21 mouse cellular contexts compared by ENCODE assay signal in genomic region chr11:86205031-86205430, GRCm38 (mm10). TPM values are rescaled to one million over a fixed set of nuclear protein-coding genes. Genes with fewer than 3 reads are reported as not detected.
DNase-seq lines count a peak whose midpoint lies in the region; ATAC-seq lines count a peak whose summit lies in the region.
"Had no signal": no experiment of that assay in that cellular context is flagged by ENCODE, and none has a peak within 500 bp of the region (broad histone marks: within the 10 kb centered on the region; RNA-seq: fewer than 3 reads in every experiment).

No protein-coding gene starts in this region.

- no peak for ATAC-seq in midbrain, embryonic 11.5 days (ENCODE audit: low FRiP score)
- ATAC-seq: activated CD4-positive, CD25-positive, alpha-beta regulatory T cell, adult 4 months; CD4-positive, CD25-positive, alpha-beta regulatory T cell, adult 4 months; Patski had no signal

- WGBS in midbrain, embryonic 11.5 days, result 98% methylated on average over 5 of the region's 5 CpGs
- WGBS in midbrain, embryonic 10.5 days, result 97% methylated on average over 5 of the region's 5 CpGs
- 97% methylated on average over 5 of the region's 5 CpGs for WGBS in embryonic facial prominence, embryonic 10.5 days

- H3K9ac ChIP-seq in midbrain, embryonic 11.5 days (ENCODE audit: low read length), result no peak overlapping the region

- H3K4me2 ChIP-seq in midbrain, embryonic 11.5 days, result no peak overlapping the region

- no peaks in the 10 kb centered on the region for H3K27me3 ChIP-seq in midbrain, embryonic 11.5 days (ENCODE audit: control insufficient read depth, insufficient read depth, low read length)
- H3K27me3 ChIP-seq in midbrain, embryonic 10.5 days (ENCODE audit: low read depth, poor library complexity, severe bottlenecking), result no peaks in the 10 kb centered on the region
- no peaks in the 10 kb centered on the region for H3K27me3 ChIP-seq in embryonic facial prominence, embryonic 10.5 days (replicated peaks; ENCODE audit: low read depth, poor library complexity, severe bottlenecking)
- H3K27me3 ChIP-seq: CH12.LX, Patski had no signal

- peaks cover 43% of the 10 kb centered on the region for H3K36me3 ChIP-seq in midbrain, embryonic 11.5 days (ENCODE audit: control insufficient read depth, insufficient read depth, low read length)
- H3K36me3 ChIP-seq in midbrain, embryonic 10.5 days, result peaks cover 80% of the 10 kb centered on the region
- H3K36me3 ChIP-seq in embryonic facial prominence, embryonic 10.5 days (replicated peaks), result peaks cover 79% of the 10 kb centered on the region

- peaks cover 7% of the 10 kb centered on the region for H3K4me1 ChIP-seq in midbrain, embryonic 11.5 days (ENCODE audit: control insufficient read depth, insufficient read depth, low read length)
- peaks cover 22% of the 10 kb centered on the region for H3K4me1 ChIP-seq in midbrain, embryonic 10.5 days
- peaks cover 13% of the 10 kb centered on the region for H3K4me1 ChIP-seq in embryonic facial prominence, embryonic 10.5 days

- peak; percentile 81 for DNase-seq in heart, adult 11 months
- no peak for DNase-seq in heart, adult 8-10 months (ENCODE audit: low spot score)
- peak; percentile 54 for DNase-seq in midbrain, embryonic 11.5 days (ENCODE audit: low spot score, missing footprints)
- no peak for DNase-seq in midbrain, embryonic 10.5 days (ENCODE audit: low spot score)
- DNase-seq in embryonic facial prominence, embryonic 10.5 days (ENCODE audit: low spot score), result no peak
- DNase-seq in liver, result no peak
- DNase-seq: adrenal gland, adult 2 months; adrenal gland, adult 8-10 months; adrenal gland, postnatal 10 days; adrenal gland, postnatal 14 days; adrenal gland, postnatal 25 days; adrenal gland, postnatal 36 days; B cell, adult 2 months; cerebellum, adult 11 months; cerebellum, adult 11-12 months; cerebellum, adult 18-20 months had no signal

- H3K4me3 ChIP-seq in midbrain, embryonic 11.5 days (ENCODE audit: low read depth, low read length), result no peak overlapping the region
- H3K4me3 ChIP-seq in midbrain, embryonic 10.5 days, result no peak overlapping the region
- 0 out of 2 replicates have a peak overlapping the region, but pooled peaks have one; percentile 5 for H3K4me3 ChIP-seq in embryonic facial prominence, embryonic 10.5 days

- H3K27ac ChIP-seq in midbrain, embryonic 11.5 days (ENCODE audit: low read depth, low read length), result no peak overlapping the region
- H3K27ac ChIP-seq in midbrain, embryonic 10.5 days (replicated peaks), result no peak overlapping the region
- no peak overlapping the region for H3K27ac ChIP-seq in embryonic facial prominence, embryonic 10.5 days (replicated peaks)

- peaks cover 21% of the 10 kb centered on the region for H3K9me3 ChIP-seq in midbrain, embryonic 11.5 days (ENCODE audit: control insufficient read depth, low read length)
- H3K9me3 ChIP-seq in midbrain, embryonic 10.5 days (replicated peaks), result peaks cover 35% of the 10 kb centered on the region
- H3K9me3 ChIP-seq in embryonic facial prominence, embryonic 10.5 days, result peaks cover 40% of the 10 kb centered on the region
- H3K9me3 ChIP-seq: G1E had no signal

RNA-seq across cellular contexts. Expression of gene Brip1, which starts 4.0 kb away (rescaled TPM):
- total RNA-seq in heart, adult 8-10 months (2022), result under 1 TPM; 0.16 to 0.37 (median 0.28) TPM
- 10.2 and 11.6 TPM in 2 replicates for polyA plus RNA-seq in midbrain, embryonic 11.5 days (2014; fragmentation: Nextera tagmentation; extraction: Ambion mirVana)
- 10.7 and 12.4 TPM in 2 replicates for polyA plus RNA-seq in midbrain, embryonic 10.5 days (2016; fragmentation: Nextera tagmentation; extraction: Ambion mirVana)
- 10.1 and 11.7 TPM in 2 replicates for polyA plus RNA-seq in embryonic facial prominence, embryonic 10.5 days (2016; fragmentation: Nextera tagmentation; extraction: Ambion mirVana)

RNA-seq across cellular contexts. Expression of gene Ints2, which starts 52.3 kb away (rescaled TPM):
- total RNA-seq in heart, adult 8-10 months (2022), result 1 to 10 TPM; 6.7 to 7.9 (median 7.2) TPM
- polyA plus RNA-seq in midbrain, embryonic 11.5 days (2014; fragmentation: Nextera tagmentation; extraction: Ambion mirVana), result 48.4 and 54.7 TPM in 2 replicates
- 48.1 and 51.9 TPM in 2 replicates for polyA plus RNA-seq in midbrain, embryonic 10.5 days (2016; fragmentation: Nextera tagmentation; extraction: Ambion mirVana)
- polyA plus RNA-seq in embryonic facial prominence, embryonic 10.5 days (2016; fragmentation: Nextera tagmentation; extraction: Ambion mirVana), result 55.4 and 61.5 TPM in 2 replicates

Comparison
In these comparisons a context has a peak if more than half of its experiments do, and no peak if none do; other contexts are left out.
1. DNase-seq: peak in heart, adult 11 months (single experiment) and midbrain, embryonic 11.5 days (single experiment); none in heart, adult 8-10 months (single experiment), midbrain, embryonic 10.5 days (single experiment), embryonic facial prominence, embryonic 10.5 days (single experiment) and liver (single experiment).